In the genomic region with DNA sequence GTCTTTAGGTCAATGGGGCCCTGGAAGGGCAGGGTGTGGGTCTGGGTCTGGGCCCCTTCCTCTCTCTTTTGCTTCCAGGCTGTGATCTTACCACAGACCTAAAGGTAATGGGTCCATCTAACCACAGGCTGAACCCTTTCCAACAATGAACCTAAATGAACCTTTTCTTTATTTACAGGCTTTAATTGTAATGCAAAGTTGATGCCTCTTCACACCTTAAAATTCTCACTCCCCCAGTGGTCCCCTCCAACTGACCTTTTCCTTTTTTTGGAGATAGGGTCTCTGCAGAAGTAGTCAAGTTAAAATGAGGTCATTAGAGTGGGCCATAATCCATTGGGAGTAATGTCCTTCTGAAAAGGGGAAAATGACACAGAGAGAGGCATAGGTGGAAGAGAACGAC, we compare ENCODE assay signal across 35 mouse cellular contexts.
"Had no signal": no experiment of that assay in that cellular context is flagged by ENCODE, and none has a peak within 500 bp of the region (broad histone marks: within the 10 kb centered on the region; RNA-seq: fewer than 3 reads in every experiment).

No protein-coding gene starts in this region.

- H3K9me3 ChIP-seq: heart, embryonic 10.5 days; heart, embryonic 13.5 days; heart, embryonic 15.5 days; hindbrain, embryonic 12.5 days; hindbrain, embryonic 13.5 days; hindbrain, embryonic 15.5 days; intestine, embryonic 15.5 days; kidney, embryonic 15.5 days had no signal

- H3K4me1 ChIP-seq: heart, embryonic 10.5 days; heart, embryonic 12.5 days; heart, embryonic 13.5 days; heart, embryonic 15.5 days; hindbrain, embryonic 10.5 days; hindbrain, embryonic 12.5 days; hindbrain, embryonic 13.5 days; hindbrain, embryonic 15.5 days; intestine, embryonic 15.5 days; kidney, embryonic 15.5 days had no signal

- H3K27ac ChIP-seq: heart, embryonic 10.5 days; heart, embryonic 13.5 days; heart, embryonic 15.5 days; hindbrain, embryonic 10.5 days; hindbrain, embryonic 12.5 days; hindbrain, embryonic 13.5 days; hindbrain, embryonic 14.5 days; hindbrain, embryonic 15.5 days; hindbrain, postnatal 0 days; intestine, embryonic 15.5 days; kidney, embryonic 15.5 days; kidney, postnatal 0 days; layer of hippocampus, adult 2 months had no signal

- ATAC-seq: hindbrain, embryonic 16.5 days; hindbrain, postnatal 0 days; inflammation-experienced regulatory T-cells, adult 6 months; intestine, embryonic 15.5 days; intestine, embryonic 16.5 days; intestine, postnatal 0 days had no signal

- H3K4me3 ChIP-seq: heart, embryonic 10.5 days; heart, embryonic 12.5 days; heart, embryonic 13.5 days; heart, embryonic 15.5 days; hindbrain, embryonic 10.5 days; hindbrain, embryonic 12.5 days; hindbrain, embryonic 13.5 days; hindbrain, embryonic 15.5 days; intestine, embryonic 15.5 days; kidney, embryonic 15.5 days; layer of hippocampus, adult 2 months had no signal

- DNase-seq: heart, postnatal 10 days; heart, postnatal 14 days; heart, postnatal 36 days; heart, postnatal 4 days; kidney, adult 11 months; kidney, adult 18-20 months; kidney, adult 2 months; kidney, adult 8-10 months; kidney, adult 9 months; kidney, postnatal 10 days; kidney, postnatal 14 days; kidney, postnatal 25 days; kidney, postnatal 36 days; kidney, postnatal 4 days; layer of hippocampus, adult 9-11 months; layer of hippocampus, postnatal 36 days had no signal

- H3K9ac ChIP-seq: heart, embryonic 12.5 days; heart, embryonic 13.5 days; heart, embryonic 15.5 days; hindbrain, embryonic 12.5 days; hindbrain, embryonic 13.5 days; hindbrain, embryonic 14.5 days; hindbrain, embryonic 15.5 days; intestine, embryonic 15.5 days; kidney, embryonic 15.5 days had no signal

- H3K4me2 ChIP-seq: heart, embryonic 11.5 days; heart, embryonic 12.5 days; heart, embryonic 13.5 days; heart, embryonic 15.5 days; hindbrain, embryonic 12.5 days; hindbrain, embryonic 13.5 days; hindbrain, embryonic 14.5 days; hindbrain, embryonic 15.5 days; intestine, embryonic 15.5 days; kidney, embryonic 15.5 days had no signal

- H3K27me3 ChIP-seq: heart, embryonic 12.5 days; heart, embryonic 13.5 days; heart, embryonic 15.5 days; hindbrain, embryonic 12.5 days; hindbrain, embryonic 13.5 days; hindbrain, embryonic 15.5 days; intestine, embryonic 15.5 days; kidney, embryonic 15.5 days had no signal
